Mouse (Mus musculus) neutrophil, adult 59 days (primary cell): ENCODE data around the gene Arid3c. TPM values are rescaled to one million over a fixed set of nuclear protein-coding genes. Genes with fewer than 3 reads are reported as not detected.

Experiments
- total RNA-seq, 2 experiments: library from RNA; stranded (reverse); gene quantifications; 1 replicate in 1 of 2; 2 replicates in 1 of 2; pipeline ENCODE4 v1.2.4; 2023

Arid3c gene
- total RNA-seq: not detected

DNA sequence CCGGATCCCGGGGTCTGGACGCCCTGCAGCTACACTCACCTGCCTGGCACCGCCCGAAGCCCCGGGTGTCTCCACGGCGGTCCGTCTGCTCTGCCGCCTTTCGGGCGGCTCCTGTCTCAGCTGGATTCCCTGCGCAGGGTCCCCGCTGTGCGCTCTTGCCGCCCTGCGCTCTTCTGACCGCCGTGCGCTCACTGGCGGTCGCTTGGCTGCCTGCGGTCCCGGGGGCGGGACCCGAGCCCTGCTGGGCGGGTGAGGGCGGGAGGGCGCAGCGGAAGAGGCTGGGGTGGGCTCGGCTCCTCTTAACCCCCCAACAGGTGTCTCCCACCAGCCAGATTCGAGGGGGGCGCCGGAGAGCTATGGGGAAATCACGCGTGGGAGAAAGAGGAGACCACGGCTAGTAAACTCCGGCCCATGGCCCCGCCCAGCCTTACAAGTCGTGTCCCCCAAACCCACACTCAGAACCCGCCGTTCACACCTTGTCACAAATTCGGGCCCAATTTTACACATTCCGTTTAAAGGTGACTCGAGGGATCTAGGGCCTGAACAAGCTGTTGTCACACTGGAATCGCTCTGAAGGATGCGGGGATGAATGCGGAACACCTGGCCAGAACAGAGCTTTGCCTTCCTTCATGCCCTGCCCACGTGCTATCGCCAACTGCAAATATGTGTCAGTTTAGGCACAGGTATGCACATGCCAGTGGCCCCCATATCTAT, at the start of gene Arid3c:
TSS of gene Arid3c (minus strand) at position 91 of the 714 bp plus-strand sequence.

DNA sequence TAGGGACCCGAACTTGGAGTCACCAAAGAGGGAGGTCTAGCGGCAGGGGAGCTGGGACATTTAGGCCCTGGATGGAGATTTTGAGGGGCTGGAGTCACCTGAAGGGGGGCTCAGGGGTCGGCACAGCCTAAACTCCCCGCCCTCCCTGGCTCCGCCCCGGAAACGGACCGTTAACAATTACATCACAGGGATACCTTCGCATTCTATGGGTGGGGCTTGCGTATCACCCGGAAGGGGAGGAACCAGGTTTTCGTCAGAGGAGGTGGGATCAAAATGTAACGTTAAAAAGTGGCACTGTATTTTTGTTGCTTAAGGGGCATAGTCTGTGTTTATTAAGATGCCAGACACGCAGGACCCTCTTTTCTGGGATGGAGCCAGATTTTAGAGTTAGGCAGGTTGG, 43.1 kb upstream of the Arid3c start, which contains the start of gene Ccl27a:
TSS of gene Ccl27a (minus strand) at position 246 of the 400 bp plus-strand sequence.

DNA sequence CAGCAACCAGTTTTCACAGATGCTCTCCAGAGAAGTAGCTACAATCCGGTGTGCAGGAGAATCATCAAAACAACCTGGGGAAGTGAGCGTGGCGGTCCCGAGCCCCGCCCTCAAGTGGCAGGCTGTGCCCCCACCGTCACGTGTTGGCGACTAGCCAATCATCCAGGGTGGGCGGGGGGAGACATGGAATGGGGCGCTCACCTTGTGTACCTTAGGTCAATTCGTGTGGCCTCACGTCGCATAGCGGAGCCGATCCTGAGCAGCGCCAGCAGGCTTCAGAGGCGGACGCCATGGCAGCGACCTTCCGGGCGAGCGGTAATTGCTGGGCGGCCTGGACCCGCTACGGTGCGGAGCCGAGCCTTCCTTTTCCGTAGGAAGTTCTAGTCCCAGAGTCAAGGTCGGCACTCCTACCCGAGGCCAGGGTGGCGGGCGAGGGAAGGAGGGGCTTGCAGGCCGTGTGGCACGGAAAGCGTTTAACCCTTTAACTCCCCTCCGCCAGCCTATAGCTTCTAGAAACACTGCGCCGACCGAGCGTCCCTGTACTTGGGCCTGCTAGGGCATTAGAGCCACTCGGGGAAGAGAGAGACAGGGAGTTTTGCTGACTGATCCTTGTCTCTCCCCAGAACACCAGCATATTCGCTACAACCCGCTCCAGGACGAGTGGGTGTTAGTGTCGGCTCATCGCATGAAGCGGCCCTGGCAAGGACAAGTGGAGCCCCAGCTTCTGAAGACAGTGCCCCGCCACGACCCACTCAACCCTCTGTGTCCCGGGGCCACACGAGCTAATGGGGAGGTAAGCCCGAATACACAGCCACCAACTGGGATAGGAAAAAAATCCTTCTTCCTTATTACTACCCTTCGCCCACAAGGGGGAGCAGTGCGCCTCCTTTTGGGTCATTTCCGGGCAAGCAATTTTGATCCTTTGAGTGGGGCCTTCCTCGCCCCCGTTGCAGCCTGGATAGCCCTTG, 24.7 kb upstream of the Arid3c start, which contains the start of gene Sigmar1:
TSS of gene Sigmar1 (minus strand) at position 820 of the 968 bp plus-strand sequence.

DNA sequence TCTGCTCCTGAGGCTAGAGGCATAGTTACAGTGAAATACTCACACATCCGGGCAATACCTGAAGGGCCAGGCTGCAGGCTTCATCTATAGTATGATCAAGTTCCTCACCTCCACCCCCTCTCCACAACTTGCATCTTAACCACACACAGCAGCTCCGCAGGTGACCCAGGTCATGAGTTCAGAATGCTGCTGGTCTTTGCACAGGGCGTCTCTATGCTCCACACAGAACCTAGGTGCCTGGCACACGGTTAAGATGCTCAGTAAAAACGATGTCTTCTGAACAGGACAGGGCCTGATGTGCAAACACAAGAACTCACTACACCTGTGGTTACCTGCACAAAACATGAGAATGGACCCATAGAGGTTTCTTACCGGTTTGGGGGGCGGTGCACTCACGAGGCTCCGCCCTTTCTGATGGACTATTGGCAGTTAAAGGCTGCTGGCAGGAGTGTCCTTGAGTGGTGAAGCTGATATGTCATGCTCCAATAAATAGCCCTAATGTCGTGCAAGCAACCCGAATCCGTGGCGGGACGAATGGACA, 23.9 kb upstream of the Arid3c start, which contains the start of gene Galt:
TSS of gene Galt (plus strand) at position 432 of the 541 bp plus-strand sequence.

DNA sequence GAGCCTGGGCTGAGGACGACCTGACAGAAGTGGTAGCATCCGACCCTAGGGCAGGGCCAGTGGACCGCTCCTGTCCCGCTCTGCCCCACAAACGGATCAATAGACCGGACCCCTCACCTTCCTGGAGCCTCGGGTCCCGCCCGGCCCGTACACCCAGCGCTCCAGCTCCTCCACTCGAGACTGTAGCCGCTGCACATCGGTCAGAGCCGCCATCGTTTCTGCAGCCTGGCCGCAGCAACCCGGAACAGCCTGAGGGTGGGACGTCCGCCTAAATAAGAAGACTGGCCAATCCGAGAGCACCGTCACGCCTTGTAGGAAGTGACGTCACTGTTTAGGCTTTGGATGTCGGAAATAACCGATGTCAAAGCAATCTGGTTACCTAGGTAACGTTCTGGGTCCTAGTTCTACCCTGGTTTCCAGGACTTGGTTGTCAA, 8.0 kb downstream of the Arid3c start, which contains the start of gene Dctn3:
TSS of gene Dctn3 (minus strand) at position 253 of the 434 bp plus-strand sequence.

DNA sequence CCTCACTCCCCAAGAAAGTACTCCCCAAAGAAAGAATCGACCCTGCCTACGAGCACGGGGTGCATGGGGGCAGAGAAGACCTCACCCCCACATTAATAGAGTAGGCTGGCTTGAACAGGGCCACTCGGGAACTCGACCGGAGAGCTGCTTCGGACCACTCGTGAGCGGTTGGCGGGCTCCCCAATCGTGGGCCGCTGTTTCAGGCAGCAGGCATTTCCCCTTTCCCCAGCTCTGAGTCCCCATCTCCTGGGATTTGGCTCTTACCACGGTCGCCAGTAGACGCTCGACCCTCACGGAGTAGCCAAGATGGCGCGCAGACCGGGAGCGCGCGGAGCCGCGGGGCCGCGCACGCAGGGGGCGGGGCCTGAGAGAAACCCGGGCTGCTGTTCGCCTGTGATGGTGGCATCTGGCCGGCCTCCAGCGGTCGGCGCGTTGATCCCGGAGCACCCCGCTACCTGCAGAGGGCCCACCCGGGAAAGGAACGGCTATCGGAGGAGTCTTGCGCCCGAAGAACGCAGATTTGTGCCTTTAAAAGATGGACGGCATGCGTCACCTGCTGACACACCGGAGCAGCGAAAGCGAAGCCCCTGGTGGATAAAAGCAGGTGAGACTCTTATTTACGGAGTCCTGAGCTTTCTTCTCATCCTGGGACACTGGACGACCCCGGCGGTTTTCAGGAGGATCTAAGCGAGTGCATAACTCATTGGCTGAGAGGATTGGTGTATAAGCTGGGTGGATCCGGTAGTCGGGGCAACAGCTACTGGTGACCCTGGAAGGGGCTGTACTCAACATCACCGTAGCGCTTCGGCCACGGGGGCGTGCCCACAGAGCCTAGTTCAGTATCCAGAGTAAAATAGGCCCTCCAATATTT, 17.5 kb downstream of the Arid3c start, which contains the start of gene Rpp25l:
TSS of gene Rpp25l (minus strand) at position 338 of the 871 bp plus-strand sequence.

DNA sequence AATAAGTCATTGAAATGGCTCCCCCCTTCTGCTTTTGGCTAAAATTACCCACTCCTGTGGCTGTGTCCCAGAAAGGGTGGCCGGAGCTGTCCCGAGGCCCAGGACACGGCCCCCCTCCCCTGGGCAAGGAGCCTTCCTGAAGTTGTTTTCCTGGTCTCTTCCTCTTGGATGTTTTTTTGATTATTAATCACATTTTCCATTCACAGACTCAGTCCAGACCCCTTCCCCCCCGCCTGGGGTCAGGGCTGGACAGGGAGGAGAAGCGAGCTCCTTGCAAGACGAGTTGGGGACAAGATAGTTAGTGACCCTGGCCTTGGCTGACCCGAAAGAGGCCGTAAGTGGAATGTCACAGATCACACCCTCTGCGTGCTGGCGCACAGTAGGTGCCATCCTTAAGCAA, 31.2 kb downstream of the Arid3c start, which contains the start of gene Il11ra1:
TSS of gene Il11ra1 (plus strand) at position 207 of the 400 bp plus-strand sequence.

DNA sequence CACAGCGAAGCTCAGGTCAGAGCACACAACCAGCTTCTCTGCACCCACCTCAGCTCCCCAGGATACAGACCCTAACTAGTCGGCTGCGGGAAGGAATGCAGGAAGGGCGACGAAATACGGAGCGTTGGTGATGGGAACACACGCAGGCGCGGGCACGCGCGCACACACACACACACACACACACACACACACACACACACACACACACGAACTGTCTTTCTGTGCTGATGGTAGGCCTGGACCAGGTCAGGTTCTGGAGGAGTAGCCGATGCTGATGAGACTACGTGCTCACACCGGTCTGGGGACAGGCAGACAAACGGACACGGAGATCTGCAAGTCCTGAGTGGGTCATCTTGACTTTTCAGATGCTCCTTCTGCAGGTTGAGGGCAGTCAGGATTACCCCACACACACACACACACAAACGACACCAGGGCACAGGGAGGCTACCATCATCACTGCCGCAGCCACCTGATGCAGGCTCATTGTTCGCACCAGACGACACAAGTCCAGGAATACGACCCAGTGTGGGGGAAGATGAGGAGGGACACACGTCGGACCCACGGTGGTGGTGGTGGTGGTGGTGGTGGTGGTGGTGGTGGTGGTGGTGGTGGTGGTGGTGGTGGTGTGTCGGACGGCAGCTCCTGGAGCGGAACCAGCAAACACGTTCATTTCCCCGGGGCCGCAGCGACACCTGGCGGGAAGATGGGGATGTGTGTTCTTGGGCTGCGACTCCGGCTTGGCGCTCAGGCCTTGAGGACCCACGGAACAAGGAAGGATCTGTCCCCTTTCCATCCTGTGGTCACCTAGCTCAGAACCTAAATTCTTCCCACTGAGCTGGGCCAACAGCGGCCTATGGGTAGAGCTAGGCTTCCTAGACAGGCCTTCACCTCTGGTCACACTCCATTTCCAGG, 33.8 kb downstream of the Arid3c start, which contains the start of gene Cntfr:
TSS of gene Cntfr (minus strand) at position 160 of the 912 bp plus-strand sequence.

Other genes starting within 250 kb of the Arid3c start
- gene AI464131, start 228.1 kb downstream of the Arid3c start, total RNA-seq: not detected
- gene 1110017D15Rik, start 213.8 kb downstream of the Arid3c start, total RNA-seq: not detected
- gene Fam219a, start 161.6 kb downstream of the Arid3c start, total RNA-seq: 10 to 100 TPM; 20.7 to 23.3 TPM
- not detected for gene Dnaic1, start 161.4 kb downstream of the Arid3c start, total RNA-seq
- gene Enho, start 90.8 kb downstream of the Arid3c start, total RNA-seq: not detected
- gene Cntfr, start 34.1 kb downstream of the Arid3c start, total RNA-seq: not detected
- gene Il11ra1, start 31.2 kb downstream of the Arid3c start, total RNA-seq: 1 to 10 TPM; 5.4 TPM
- gene Rpp25l, start 17.6 kb downstream of the Arid3c start, total RNA-seq: 10 to 100 TPM; 19.5 to 27.9 TPM
- 10 to 100 TPM; 66.2 to 72.3 TPM for gene Dctn3, start 8.0 kb downstream of the Arid3c start, total RNA-seq
- 10 to 100 TPM; 26.2 to 27.0 TPM for gene Galt, start 24.1 kb upstream of the Arid3c start, total RNA-seq
- 10 to 100 TPM; 17.4 to 21.0 TPM for gene Sigmar1, start 25.0 kb upstream of the Arid3c start, total RNA-seq
- gene Ccl27a, start 43.1 kb upstream of the Arid3c start, total RNA-seq: 1 to 10 TPM; 2.2 to 4.8 TPM
- not detected for gene Gm21541, start 172.5 kb upstream of the Arid3c start, total RNA-seq
- gene Gm20878, start 210.4 kb upstream of the Arid3c start, total RNA-seq: 1 to 10 TPM in 1 of 2 experiments, under 1 TPM in 1; 0.99 to 1.3 TPM
- not detected for gene Fam205a4, start 234.9 kb upstream of the Arid3c start, total RNA-seq